Mouse (Mus musculus) urinary bladder, postnatal 4 days (tissue): ENCODE data around the gene Tssc4.

Experiments used
- DNase-seq, 2 experiments: peaks; one replicate each; pipeline ENCODE4 v3.0.0; 2021 to 2022; ENCODE audit warnings: low spot score in 2 of 2

The Tssc4 gene

GRCm38 (mm10) chr7:143044826-143045206 lies 24.2 kb upstream of the Tssc4 start:
- no peak for DNase-seq

- no peak for DNase-seq
Measured at GRCm38 (mm10) chr7:143046358-143046757, 22.7 kb upstream of the Tssc4 start.

GRCm38 (mm10) chr7:143049331-143049730 lies 19.7 kb upstream of the Tssc4 start:
- DNase-seq, result no peak

- DNase-seq, result no peak
Measured at GRCm38 (mm10) chr7:143049841-143050816, 18.9 kb upstream of the Tssc4 start.

- DNase-seq, result no peak
Measured at GRCm38 (mm10) chr7:143051316-143051715, 17.7 kb upstream of the Tssc4 start.

- peak; percentile 85 to 92 for DNase-seq
Measured at GRCm38 (mm10) chr7:143052626-143053007, 16.4 kb upstream of the Tssc4 start, which contains the start of gene Cd81. Gene Cd81, plus strand, starts transcription at chr7:143052739.

GRCm38 (mm10) chr7:143053008-143053899 lies 15.8 kb upstream of the Tssc4 start:
- DNase-seq, result peak; percentile 70 to 79

- no peak for DNase-seq
Measured at GRCm38 (mm10) chr7:143053961-143054611, 15.0 kb upstream of the Tssc4 start.

- DNase-seq, result no peak
Measured at GRCm38 (mm10) chr7:143054612-143054965, 14.5 kb upstream of the Tssc4 start.

GRCm38 (mm10) chr7:143055001-143055400 lies 14.0 kb upstream of the Tssc4 start:
- no peak for DNase-seq

- DNase-seq, result peak in 1 of 2 experiments; percentile 15
Measured at GRCm38 (mm10) chr7:143055499-143056186, 13.4 kb upstream of the Tssc4 start.

GRCm38 (mm10) chr7:143057023-143057422 lies 12.0 kb upstream of the Tssc4 start:
- no peak for DNase-seq

GRCm38 (mm10) chr7:143057667-143058220 lies 11.3 kb upstream of the Tssc4 start:
- DNase-seq, result no peak

- DNase-seq, result no peak
Measured at GRCm38 (mm10) chr7:143058221-143058697, 10.8 kb upstream of the Tssc4 start.

GRCm38 (mm10) chr7:143059202-143059870 lies 9.7 kb upstream of the Tssc4 start:
- DNase-seq, result no peak

GRCm38 (mm10) chr7:143062704-143063103 lies 6.3 kb upstream of the Tssc4 start:
- no peak for DNase-seq

- no peak for DNase-seq
Measured at GRCm38 (mm10) chr7:143064226-143064625, 4.8 kb upstream of the Tssc4 start.

GRCm38 (mm10) chr7:143065692-143066091 lies 3.4 kb upstream of the Tssc4 start:
- no peak for DNase-seq

GRCm38 (mm10) chr7:143067469-143067868 lies 1.6 kb upstream of the Tssc4 start:
- DNase-seq, result no peak

- no peak for DNase-seq
Measured at GRCm38 (mm10) chr7:143067897-143068296, 1.2 kb upstream of the Tssc4 start.
